Mouse (Mus musculus) CD4-positive, CD25-positive, alpha-beta regulatory T cell, adult 4 months (primary cell): ENCODE measurements around the gene Cmtr1. TPM values are rescaled to one million over a fixed set of nuclear protein-coding genes. Genes with fewer than 3 reads are reported as not detected.
A peak's percentile ranks its signal among the peaks of the same experiment; 100 is the strongest.
"Not testable (repeated sequence)": the region's sequence is repeated elsewhere in the genome, so short reads cannot be mapped to it uniquely, and the experiment has no call there.

ENCODE experiments used
- ATAC-seq: one replicate; pipeline ENCODE4 v1.8.0; 2017
- polyA plus RNA-seq, 2 experiments: library from polyadenylated mRNA; unstranded; fragments of 100-300 nt; shearing (Covaris generic); gene quantifications; one replicate each; pipeline ENCODE4 v1.2.1; 2017

The Cmtr1 gene
- polyA plus RNA-seq, 2 experiments from 2014 or later: 90.3 to 221 TPM

DNA sequence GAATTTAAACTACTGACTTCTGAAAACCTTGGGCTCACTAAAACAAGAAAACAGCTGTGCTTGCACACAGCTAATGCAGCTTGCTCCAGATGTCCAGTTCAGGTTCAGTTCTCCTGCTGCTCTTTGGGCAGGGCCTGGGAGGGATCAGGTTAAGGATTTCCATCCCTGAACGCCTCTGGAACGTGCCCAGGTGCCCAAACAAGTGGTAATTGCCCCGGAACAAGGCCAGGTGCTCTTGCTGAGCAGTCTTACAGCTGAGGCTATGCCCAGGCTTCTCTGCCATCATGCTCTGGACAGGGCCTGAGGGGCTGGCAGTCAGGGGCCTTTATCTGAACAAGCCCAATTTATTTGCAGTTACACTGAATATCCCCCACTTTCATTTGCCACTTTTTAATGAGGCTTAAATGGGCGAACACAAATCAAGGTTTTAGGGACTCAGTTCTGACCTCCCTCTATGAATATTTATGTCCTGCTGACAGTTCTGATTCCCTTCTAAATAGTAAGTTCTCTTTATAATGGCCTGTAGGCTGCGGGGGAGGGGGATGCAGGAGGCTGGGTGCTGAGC is 46.7 kb downstream of the Cmtr1 start:
- ATAC-seq: no peak

DNA sequence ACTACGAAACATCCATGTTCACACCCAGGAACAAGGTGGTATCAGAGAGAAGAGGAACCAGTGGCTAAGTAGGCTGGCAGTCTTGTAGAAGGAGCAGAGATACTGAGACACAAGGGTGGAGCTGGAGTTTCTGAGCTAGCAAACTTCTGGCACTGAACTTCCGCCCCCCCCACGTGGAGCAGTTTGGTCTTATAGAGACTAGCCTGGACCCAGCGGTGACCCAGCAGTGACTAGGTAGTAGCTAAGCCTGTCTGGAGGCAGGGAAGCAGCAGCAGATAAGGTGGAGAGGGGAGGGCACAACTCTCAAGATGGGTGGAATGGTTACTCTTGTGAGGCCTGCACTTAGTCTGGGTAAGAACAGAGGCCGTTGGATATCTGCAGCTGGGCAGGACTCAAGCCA is 48.4 kb downstream of the Cmtr1 start:
- ATAC-seq: no peak

DNA sequence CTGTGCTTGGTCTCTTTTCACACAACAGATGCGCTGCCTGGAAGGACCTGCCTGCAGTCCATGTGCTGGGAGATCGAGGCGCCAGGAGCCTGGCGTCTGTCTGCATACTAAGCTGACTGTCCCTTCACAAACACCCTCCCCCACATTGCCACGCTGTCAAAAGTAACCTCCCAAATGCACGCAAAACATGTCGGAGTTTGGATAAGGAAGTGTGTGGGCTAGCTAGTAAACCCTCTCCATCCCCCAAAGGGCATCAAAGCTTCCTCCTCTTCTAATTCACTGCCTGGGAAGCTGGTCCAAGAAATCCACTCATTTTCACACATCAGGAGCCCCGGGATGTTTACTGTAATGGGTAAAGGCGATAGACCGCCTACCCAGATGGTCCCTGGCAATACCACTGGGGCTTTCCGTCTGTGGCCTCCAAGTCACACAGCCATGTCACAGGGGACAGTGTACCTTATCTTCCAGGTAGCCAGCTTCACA is 50.2 kb downstream of the Cmtr1 start:
- no peak for ATAC-seq

- ATAC-seq: no peak
Observed at GRCm38 (mm10) chr17:29711076-29711744, 50.8 kb downstream of the Cmtr1 start.

DNA sequence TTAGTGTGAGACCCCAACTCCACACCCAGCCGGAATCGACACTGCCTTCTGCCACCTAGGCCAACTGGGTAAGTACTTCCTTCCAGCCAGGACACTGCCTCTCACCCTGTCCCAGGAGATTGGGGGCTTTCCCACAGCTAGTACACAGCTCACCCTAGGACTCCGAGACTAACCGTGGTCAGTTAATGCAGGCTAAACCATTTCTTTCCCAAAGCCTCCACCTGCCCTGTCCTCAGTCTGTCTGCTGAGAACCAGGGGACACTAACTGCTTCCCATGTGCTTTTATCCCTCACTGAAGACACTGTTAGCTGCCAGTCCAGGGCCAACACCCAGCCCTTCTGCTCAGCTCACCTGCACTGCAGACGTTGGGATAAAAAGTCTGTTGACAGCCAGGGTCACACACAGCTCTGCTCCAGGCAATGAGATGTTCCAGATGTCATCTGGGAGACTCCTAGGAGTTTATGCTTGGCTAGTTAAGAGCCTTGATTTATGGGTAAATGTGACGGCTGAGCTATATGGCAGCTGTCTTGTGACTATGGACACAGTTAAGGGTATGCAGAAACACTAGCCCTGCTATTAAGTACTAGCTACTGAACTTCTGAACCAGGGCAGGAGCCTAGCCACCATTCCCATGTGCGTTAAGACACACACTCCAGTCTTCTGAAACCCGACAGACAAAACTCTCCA is 51.5 kb downstream of the Cmtr1 start:
- ATAC-seq: no peak

DNA sequence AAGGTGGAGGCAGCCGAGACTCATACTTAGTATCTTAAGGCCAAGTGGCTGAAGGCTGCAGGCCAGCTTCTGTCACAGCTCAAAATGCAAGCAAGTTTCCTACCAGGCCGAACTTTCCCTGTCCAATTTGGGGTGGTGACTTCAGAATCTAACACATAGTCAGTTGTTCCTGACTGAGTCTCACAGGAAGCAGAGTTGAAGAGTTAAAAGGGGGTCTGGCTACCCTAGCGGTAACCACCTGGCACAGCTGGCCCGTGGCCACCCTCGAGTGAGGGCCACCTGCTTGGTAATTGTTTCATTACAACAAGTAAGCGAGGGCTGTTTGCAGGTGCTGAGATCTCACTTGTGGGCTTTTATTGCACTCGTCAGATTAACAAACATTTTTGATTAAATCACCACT is 52.2 kb downstream of the Cmtr1 start:
- no peak for ATAC-seq

DNA sequence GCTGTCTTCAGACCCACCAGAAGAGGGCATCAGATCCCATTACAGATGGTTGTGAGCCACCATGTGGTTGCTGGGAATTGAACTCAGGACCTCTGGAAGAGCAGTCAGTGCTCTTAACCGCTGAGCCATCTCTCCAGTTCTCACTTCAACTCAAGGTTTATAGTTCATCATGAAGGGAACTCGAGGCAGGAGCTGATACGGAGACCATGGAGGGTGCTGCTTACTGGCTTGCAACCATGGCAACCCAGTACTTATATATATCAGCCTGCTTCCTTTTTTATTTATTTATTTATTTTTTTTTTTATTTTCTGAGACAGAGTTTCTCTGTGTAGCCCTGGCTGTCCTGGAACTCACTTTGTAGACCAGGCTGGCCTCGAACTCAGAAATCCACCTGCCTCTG is 53.3 kb downstream of the Cmtr1 start:
- ATAC-seq: not testable (repeated sequence)

DNA sequence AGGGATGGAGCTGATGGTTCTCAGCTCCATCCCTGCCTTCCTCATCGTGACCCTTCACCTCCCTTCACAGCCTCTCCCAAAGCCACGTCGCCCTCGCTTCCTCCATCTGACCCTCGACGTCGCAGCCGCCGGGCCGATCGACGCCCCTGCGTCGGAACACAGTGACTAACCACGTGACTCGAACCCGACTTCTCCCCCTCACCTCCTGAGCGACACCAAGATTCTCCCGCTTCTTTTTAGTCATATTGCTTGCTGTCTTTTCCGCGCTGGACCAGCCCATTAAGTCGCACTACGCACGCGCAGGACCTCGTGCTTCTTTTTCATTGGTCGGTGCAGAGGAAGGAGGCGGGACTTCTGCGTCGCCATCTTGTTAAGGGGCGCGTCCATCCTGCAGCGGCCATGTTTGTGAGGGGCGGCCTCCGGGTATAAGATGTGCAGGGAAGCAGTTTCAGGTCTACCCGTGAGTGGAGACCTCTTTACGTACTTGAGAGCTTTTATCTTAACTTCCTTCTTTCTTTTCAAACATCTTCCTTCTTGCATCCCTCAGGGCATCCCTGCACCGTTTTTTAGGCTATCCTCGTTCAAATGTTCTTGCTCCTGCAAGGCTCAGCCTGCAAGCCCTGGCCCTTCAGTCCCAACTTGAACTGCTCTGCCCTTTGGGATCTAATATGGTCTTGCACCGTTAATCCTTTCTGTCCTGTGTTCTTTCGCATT is 56.5 kb downstream of the Cmtr1 start, which contains the start of gene Ccdc167:
Gene Ccdc167, minus strand, starts transcription at position 313 of the 714 bp plus-strand sequence.
- peak; percentile 99 for ATAC-seq

GRCm38 (mm10) chr17:29718660-29719059 is 58.3 kb downstream of the Cmtr1 start:
- ATAC-seq: no peak

DNA sequence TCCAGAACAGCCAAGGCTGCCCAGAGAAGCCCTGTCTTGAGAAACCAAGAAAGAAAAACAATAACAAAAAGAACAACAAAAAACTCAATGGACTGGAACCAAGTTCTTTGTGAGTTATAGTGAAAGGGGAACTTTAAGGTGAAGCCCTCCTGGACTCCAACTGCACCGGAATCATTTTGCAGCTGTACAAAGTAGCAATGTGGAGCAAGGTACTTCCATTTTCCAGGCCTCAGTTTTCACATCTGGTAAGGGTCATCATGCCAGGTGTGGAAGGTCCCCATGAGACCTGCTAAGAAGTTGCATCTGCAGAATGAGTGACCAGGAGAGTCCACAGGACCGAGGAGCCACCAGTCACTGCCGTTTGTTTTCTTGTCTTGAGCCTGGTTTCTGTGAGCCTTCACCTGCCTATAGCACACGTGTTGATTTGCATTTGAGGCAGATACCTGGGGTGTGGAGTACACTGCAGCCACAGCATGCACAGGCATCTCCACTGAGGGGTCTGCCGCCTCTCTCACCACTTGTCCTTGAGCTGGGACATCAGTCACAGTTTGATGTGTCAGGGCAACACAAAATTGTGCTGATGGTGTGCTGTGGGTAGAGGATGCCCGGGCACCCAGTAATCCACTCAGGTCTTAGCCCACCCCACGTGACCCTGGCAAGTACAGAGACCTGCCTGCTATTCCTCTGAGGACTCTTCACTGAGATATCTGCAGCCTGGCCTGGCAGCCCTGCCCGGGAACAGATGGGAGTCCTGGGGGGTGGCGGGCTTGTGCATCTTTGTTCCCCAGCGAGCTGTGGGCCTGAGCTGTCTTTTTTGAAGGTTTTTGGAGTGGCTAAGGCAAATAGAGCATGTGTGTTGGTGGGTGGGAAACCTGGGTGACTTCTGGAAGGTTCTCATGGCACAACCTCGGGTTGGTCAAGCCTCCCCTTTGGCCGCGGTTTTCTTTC is 59.5 kb downstream of the Cmtr1 start:
- no peak for ATAC-seq

GRCm38 (mm10) chr17:29720755-29721365 is 60.5 kb downstream of the Cmtr1 start:
- ATAC-seq: no peak

DNA sequence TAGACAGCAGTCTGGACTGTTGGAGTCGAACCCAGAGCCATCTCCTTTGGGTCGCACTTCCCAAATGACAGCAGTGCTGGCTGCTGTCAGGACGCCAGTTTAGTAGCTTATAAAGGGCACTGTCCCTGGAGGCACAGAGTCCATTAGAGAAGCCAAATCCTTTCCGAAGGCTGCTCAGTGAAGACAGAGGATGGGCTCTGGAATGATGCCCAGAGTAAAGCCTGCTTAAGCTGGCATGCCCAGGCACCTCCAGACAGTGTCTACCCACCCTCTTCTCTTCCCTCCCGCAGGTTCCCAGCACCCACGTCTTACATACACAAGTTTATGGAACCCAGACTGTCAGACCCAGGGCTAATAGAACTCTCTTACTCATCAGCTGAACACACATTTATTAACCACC is 64.2 kb downstream of the Cmtr1 start:
- ATAC-seq: no peak

DNA sequence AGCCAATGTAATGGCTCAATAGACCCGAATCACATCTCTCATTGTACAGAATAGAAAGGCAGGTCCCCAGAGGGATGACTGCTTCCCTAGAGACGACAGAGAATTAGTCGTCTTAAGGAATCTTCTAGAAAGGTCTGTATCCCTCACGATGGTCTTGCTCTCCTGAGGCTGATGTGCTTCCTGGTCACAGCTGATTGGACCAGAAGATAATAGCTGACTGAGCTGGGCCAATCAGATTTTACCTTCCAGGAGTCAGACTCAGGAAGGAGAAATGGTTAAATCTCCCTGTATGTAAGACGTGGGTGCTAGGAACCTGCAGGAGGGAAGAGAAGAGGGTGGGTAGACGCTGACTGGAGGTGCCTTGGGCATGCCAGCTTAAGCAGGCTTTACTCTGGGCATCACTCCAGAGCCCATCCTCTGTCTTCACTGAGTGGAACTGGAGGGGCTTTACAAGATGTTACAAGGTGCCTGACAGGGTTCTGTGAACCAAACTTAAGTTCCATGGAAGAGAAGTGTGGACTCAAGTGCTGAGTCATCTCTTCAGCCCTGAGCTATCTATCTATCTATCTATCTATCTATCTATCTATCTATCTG is 64.7 kb downstream of the Cmtr1 start:
- no peak for ATAC-seq

- no peak for ATAC-seq
Observed at GRCm38 (mm10) chr17:29728082-29728481, 67.7 kb downstream of the Cmtr1 start.

GRCm38 (mm10) chr17:29730510-29731265 is 70.3 kb downstream of the Cmtr1 start:
- no peak for ATAC-seq

GRCm38 (mm10) chr17:29731266-29731952 is 71.0 kb downstream of the Cmtr1 start:
- ATAC-seq: no peak

GRCm38 (mm10) chr17:29731953-29732325 is 71.5 kb downstream of the Cmtr1 start:
- ATAC-seq: no peak

DNA sequence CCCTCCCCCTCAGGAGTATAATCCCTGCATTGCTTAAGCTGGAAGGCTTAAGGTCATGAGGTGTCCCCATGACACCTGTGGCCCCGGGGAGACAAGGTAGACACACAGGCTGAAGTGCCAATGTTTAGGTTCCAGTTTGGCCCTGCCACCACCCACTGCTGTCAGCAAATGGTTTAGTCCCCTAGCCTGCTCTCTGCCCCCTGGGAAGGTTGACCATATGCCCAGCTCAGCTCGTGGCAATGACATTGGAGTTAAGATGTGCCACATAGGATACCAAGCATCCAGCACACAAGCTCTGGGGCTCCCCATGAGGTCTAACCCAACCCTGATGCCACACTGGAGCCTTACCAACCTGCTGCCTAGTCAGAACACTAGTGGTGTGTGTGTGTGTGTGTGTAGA is 72.1 kb downstream of the Cmtr1 start:
- no peak for ATAC-seq

- ATAC-seq: no peak
Observed at GRCm38 (mm10) chr17:29736448-29737014, 76.1 kb downstream of the Cmtr1 start.
